Mouse (Mus musculus) NIH3T3 (cell line): ENCODE measurements around the gene Eva1a.

Source experiments
- DNase-seq: peaks from one replicate; pipeline ENCODE4 v3.0.0-alpha.2; 2012; ENCODE audit warnings: low read depth

Eva1a gene

DNA sequence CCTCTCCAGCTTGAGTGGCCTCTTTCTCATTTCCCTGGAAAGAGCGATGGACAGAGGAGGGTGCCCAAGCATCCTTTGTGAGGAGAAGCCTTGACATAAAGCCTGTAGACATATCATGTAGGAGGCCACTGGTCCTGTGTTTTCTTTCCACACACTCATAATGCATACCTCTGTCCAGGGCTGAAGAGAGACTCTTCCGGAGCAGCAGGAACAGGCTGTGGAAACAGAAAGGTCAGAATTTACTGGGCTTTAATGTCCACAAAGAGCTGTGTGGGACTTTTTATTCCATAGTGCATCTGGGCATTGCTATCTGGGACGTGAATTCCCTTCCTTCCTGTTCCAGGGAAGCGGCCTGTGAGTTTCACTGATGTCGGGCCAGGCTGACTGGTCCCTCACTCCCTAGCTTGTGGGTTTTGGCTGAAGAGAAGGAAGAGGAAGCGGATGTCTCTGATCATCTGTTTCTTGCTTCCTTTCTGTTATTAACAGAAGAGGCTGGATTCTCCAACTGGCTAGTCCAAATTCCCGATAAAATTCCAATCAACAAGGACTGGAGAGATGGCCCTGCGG lies 25.8 kb downstream of the Eva1a start:
- no peak for DNase-seq

- no peak for DNase-seq
Measured at GRCm38 (mm10) chr6:82070459-82070858, 29.6 kb downstream of the Eva1a start.

DNA sequence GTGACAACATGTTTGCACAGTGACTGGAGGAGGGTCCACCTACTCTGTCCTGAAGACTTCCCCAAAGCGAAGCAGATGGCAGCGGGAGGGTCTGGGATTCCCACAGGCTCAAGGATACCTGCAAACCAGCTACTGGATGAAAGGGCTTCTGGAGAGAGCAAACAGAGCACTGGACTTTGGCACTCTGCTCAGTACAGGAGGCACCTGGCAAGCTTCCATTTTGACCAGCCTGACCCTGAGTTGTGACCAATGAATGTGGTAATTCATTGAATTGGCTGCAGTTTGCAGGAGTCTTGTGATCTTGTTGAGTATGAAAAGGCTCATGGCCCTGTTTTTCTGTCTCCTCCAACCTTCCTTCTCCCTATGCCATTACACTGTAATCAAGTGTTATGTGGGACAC lies 32.2 kb downstream of the Eva1a start:
- DNase-seq = peak; percentile 26

- no peak for DNase-seq
Measured at GRCm38 (mm10) chr6:82073567-82073966, 32.7 kb downstream of the Eva1a start.

DNA sequence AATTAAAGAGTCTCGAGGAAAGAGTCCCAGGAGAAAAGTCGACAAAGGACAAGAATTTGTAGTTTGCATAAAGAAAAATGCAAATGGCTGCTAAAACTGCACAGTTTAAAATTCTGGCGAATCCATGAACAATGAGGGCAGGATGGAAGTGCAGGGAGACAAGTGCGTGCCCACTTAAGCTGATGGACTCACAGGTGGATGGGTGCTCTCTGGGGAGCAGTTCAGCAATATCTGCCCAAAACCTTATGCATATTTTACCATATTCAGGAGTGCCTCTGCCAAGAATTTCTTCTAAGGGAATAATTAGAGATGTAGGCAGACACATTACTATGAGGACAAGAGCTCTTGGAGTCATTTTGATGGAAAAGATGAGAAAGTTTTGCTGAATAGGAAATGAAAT lies 35.5 kb downstream of the Eva1a start:
- no peak for DNase-seq

DNA sequence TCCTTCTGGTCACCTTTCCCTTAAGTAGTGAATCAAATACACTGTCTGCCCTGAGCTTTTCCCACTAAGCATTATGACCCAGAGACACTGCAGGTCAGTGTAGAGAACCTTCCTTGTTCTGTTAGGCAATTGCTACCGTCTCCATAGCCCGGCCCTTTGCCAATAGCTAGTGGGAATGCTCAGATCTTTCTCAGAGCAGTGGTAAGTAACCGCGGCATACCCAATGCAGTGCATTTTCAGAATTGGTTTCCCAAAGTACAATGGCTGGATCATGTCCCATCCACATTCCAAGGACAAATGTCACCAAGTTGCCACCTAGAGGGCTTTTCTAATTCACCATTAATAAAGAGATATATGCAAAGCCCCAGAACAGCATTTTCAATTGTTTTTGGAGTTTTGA lies 38.0 kb downstream of the Eva1a start:
- DNase-seq = no peak

GRCm38 (mm10) chr6:82083655-82084054 lies 42.8 kb downstream of the Eva1a start:
- no peak for DNase-seq

DNA sequence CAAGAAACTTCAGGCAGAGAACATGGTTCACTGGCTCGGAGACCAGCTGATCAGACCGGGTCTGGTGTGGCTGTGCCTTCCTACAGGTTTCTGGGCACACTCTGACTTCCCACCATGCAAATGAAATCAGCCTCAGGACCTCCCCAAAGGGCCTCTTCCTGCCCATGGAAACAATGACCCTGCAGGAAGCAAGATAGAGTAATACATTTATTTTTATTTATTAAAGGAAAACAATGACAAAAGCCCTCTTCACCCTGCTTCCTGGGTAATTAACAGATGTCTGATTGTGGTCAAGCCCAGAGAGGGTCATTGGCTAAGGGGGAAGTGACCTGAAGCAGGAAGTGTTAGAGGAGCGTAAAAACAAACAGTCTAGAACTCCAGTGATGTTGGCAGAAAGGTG lies 43.4 kb downstream of the Eva1a start:
- DNase-seq = no peak

- DNase-seq = no peak
Measured at GRCm38 (mm10) chr6:82085313-82085908, 44.6 kb downstream of the Eva1a start.

GRCm38 (mm10) chr6:82088133-82088532 lies 47.3 kb downstream of the Eva1a start:
- no peak for DNase-seq

- DNase-seq = no peak
Measured at GRCm38 (mm10) chr6:82091773-82092172, 50.9 kb downstream of the Eva1a start.

- DNase-seq = no peak
Measured at GRCm38 (mm10) chr6:82097705-82098104, 56.9 kb downstream of the Eva1a start.

DNA sequence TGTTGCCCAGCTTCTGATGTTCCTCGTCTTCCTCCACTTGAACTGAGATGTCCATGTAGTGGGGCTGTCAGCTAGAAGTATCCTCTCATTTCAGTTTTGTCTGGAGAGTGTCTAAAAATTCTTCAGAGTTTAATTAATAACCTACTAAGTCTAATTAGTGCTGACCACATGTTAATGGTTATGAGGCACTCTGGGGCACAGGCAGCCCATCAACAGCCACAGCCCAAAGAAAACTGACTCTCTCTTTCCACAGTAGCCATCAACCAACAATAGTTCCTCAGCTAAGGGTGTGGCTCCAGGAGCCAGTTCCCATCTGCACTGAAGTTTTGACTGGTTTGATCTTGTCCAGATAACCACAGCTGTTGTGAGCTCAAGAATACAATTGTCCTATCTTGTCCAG lies 57.6 kb downstream of the Eva1a start:
- DNase-seq = no peak

DNA sequence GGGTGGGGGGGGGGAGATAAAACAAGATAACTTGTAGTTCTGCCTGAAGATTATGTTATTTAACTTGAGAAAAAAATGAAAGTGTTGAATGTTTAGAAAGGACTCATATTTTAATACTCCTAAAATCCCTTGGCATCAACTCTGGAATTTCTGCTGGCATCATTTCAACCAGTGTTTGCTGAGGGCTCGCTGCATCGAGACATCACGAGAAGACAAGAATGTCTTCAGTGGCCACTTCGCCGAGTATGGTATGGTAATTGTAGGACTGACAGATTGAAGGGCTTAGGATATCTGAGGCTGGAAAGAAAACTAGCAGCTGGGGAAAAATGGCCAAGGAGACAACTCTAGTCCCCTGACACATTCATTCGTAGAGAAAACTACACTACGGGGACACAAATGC lies 69.6 kb downstream of the Eva1a start:
- peak; percentile 30 for DNase-seq

DNA sequence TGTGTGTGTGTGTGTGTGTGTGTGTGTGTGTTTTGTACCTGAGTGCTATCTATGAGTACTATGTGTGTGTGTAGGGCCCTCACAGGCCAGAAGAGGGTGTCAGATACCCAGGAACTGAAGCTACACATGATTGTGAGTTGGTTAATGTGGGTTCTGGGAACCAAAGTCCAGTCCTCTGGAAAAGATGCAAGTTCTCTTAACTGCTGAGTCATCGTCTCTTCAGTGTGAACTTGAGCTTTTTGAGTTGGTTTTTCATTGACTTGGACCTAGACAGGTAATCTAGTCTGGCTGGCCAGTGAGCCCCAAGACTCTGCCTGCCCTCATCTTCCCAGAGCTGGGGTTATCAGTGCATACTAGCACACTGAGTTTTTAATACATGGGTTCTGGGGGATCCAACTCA lies 70.3 kb downstream of the Eva1a start:
- no peak for DNase-seq

DNA sequence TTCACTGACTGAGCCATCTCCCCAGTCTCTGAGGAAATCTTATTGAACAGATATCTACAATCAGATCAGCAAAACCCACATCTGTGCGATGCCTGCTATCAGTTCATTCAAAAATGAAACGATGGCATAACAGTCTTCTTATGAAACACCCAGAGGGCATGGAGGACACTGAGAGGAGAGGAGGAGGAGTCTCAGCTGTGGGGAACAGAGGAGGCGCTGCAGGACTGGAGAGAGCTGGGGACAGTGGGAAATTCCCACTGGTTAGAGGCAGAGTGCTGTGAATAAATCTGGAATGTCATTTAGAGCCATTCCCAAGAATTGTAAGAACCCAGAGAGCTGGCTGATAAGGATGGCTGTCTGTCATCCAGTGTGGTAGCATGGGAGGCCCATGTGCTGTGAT lies 70.7 kb downstream of the Eva1a start:
- DNase-seq = no peak

DNA sequence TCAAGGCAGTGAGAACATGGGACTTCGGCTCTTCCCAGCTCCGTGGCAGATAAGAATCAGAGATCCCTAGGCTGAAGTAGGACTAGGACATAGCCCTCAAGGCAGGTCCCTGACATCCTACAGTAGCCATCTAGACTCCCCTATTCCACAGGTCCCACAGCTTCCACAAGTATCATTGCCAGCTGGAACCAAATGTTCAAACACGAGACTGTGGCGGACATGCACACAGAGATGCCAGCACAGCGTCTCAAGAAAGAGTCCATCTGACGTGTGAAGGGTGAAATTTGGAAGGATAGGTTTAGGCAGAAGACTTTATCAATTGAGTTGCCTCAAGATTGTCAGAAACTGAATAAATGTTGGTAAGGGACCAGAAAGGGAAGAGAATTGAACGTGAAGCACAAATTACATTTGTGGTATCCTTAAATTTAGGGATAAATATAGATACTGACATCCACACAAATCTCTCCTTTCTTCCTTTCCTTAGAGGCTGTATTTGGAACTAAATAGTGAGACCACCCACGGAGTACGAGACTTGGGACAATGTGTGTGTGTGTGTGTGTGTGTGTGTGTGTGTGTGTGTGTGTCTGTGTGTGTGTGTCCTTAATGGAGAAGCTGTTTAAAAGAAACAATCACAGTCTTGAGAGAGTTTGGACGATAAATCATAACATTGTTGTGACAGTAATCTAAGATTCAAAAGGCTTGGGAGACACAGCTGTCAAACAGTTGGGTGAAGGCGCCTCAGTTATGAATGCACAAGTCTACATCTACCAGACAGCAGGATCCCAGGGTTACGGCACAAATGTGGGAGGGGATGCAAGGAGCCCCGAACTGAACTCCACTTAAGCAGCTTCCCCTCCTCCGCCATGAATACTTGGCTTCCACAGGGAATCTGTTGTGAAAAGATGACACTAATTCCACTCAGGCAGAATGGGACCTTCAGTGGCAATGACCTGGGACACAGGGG lies 71.6 kb downstream of the Eva1a start:
- no peak for DNase-seq

DNA sequence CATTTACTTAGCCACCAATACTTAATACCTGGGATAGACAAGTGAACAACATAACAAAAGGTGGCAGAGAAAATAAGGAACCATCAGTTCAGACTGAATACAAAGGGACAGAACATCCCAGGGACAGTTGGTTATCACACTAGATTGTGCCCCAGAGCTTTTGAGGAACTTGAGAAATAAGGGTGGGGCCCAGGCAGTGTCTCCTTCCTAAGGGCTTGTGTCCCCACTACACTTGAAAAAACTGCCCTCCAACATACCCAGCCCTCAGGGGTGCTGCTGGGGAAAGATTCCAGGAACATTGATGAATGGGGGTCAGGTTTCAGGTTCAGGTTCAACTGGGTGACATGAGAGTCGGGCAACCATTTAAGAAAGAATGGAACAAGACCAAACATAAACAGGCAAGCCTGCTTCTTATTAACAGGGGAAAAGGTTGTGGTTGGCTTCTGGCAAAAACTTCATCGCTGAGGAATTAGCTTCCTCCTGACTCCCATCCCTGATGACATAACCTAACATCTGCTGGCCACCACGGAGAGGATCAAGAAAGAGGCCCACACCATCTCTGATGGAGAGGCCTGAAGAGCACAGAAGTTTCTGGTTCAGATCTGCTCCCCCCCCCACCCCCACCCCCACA lies 74.6 kb downstream of the Eva1a start:
- DNase-seq = peak; percentile 35

DNA sequence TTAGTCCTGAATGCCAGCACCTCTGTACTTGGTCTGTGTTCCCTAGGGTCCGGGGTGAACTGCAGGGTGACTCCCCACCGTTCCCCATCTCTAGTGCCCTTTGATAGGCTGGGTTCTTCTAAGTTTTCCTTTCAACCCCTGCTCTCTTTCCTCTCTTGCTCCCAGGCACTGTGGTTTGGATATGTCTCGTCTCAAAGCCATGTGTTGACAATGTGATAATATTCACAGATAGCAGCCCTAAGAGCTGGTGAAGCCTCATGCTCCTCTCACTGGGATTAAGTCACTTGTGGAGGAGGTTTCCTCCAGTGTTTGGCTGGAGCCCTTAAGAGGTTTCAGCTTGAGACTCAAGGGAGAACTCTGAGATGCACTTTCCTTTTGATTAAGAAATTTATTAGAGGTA lies 75.3 kb downstream of the Eva1a start:
- no peak for DNase-seq

DNA sequence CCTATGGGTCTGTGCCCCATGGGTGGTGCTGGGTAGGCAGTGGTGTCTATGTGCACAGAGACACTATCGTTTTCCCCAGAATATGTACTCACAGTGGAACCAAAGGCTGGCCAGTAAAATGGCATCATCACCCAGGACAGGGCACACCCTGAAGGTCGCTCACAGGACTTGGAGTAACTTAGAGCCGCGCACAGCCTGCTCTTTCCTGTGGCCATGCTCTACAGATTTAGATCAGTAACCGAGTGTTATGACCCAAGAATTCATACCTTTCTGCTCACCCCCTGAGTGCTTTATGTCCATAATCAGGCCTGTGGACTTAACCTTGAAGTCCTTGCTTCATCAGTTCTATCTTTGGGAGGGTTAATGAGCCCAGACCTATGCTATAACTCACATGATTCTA lies 77.0 kb downstream of the Eva1a start:
- DNase-seq = no peak

DNA sequence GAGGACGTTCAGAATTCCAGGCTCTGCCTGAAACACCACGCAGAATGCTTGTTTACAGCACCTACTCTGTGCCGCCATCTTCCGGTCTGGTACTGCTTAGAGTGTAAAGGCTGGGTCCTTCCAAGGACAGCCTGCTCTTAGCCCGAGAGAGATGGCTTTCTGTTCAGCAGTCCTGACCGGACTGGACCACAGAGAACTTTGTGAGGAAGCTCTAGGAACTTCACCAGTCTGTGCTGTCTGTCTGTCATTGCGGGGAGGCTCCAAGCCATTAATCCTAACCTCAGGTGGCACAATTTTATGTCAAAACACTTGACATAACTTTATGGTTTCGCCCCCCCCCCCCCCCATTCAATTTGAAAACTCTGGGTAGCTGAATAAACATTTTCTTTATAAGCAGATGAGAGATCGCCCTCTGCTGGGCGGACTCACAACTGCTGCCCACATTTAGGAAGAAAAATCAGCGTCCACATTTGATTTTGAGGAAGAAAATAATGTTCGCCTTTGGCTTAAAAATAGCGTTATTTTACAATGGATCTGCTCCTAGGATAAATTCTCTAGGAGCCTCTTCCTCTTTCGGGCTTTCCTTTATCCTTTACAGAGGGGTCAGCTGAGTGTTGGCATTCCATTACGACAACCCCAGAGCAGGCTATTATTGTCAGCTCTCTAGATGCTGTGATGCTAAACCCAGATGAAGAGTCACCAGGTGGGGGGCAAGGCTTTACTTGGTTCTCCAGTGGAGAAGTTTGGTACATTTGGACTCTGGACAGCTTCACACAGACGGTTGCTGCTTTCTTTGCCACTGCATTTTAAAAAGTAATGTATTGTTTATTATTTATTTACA lies 78.7 kb downstream of the Eva1a start:
- DNase-seq = peak; percentile 81

GRCm38 (mm10) chr6:82125134-82125533 lies 84.3 kb downstream of the Eva1a start:
- peak; percentile 67 for DNase-seq
